Mouse (Mus musculus): ENCODE measurements around the gene Khdrbs1. TPM values are rescaled to one million over a fixed set of nuclear protein-coding genes. Genes with fewer than 3 reads are reported as not detected.
"Not testable (repeated sequence)": the region's sequence is repeated elsewhere in the genome, so short reads cannot be mapped to it uniquely, and the experiment has no call there.

The Khdrbs1 gene
- polyA plus RNA-seq, 1 experiment from 2014 or later = 33.9 TPM

DNA sequence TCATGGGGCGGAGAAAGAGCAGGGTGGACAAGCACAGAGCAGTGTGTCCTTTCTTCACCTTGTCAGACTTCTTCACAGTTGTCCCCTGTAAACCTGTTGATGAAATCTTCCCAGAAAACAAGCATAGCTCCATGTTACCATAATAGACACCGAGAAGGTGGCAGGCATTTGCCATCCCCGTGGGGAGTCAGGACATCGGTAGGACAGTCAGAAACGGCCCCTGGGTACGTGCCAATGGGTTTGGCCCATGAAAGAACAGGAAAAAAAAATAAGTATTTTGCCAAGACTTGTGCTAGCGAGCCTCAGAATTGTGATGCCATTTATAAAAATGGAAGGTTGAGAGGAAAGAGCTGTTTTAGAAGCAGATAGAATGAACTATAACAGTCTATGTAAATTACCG lies 25.7 kb upstream of the Khdrbs1 start:
- no peak for TF ChIP-seq CTCF (IDR thresholded peaks at IDR 0.05; ENCODE audit: low read depth)
- no peak overlapping the region for H3K9ac ChIP-seq (ENCODE audit: low read depth, low read length)
- H3K27me3 ChIP-seq (replicated peaks; ENCODE audit: control insufficient read depth, insufficient read depth, low read length) = no peaks in the 10 kb centered on the region
- no peak overlapping the region for H3K4me2 ChIP-seq (replicated peaks; ENCODE audit: low read depth)
- no peak for ATAC-seq
- H3K9me3 ChIP-seq (ENCODE audit: control insufficient read depth) = no peaks in the 10 kb centered on the region
- H3K4me1 ChIP-seq (replicated peaks; ENCODE audit: control insufficient read depth, insufficient read depth, low read length) = no peaks in the 10 kb centered on the region
- no peaks in the 10 kb centered on the region for H3K36me3 ChIP-seq (ENCODE audit: control insufficient read depth, insufficient read depth)
- 86% methylated on average over 8 of the region's 8 CpGs for WGBS
- no peak overlapping the region for H3K27ac ChIP-seq (ENCODE audit: low read depth, low read length)
- no peak overlapping the region for H3K4me3 ChIP-seq (ENCODE audit: low read depth, low read length)

DNA sequence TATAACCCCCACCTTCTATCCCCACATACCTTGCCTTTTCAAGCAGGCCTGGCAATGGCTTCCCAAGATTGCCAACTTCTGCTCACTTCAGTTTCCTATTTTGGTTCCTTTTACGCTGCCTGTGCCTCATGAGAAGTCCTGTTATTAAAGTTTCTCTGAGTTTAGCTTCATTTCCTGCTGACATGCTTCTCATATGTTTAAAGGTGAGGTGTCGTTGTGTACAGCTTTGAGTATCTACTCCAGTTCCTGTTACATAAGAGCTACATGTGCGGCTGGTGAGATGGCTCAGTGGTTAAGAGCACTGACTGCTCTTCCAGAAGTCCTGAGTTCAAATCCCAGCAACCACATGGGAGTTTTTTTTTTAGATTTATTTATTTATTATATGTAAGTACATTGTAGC lies 23.2 kb upstream of the Khdrbs1 start:
- WGBS = 79% methylated on average over 3 of the region's 3 CpGs
- Histone ChIP-seq H3K9me3 (ENCODE audit: control insufficient read depth) (no peaks in the 10 kb centered on the region), H3K36me3 (ENCODE audit: control insufficient read depth, insufficient read depth) (no peaks in the 10 kb centered on the region), H3K9ac (ENCODE audit: low read depth, low read length) (no peak overlapping the region), H3K4me3 (ENCODE audit: low read depth, low read length) (no peak overlapping the region), H3K4me2 (replicated peaks; ENCODE audit: low read depth) (no peak overlapping the region), H3K27ac (ENCODE audit: low read depth, low read length) (no peak overlapping the region), H3K4me1 (replicated peaks; ENCODE audit: control insufficient read depth, insufficient read depth, low read length) (no peaks in the 10 kb centered on the region), H3K27me3 (replicated peaks; ENCODE audit: control insufficient read depth, insufficient read depth, low read length) (no peaks in the 10 kb centered on the region)
- no peak for ATAC-seq
- TF ChIP-seq CTCF (IDR thresholded peaks at IDR 0.05; ENCODE audit: low read depth) = no peak

DNA sequence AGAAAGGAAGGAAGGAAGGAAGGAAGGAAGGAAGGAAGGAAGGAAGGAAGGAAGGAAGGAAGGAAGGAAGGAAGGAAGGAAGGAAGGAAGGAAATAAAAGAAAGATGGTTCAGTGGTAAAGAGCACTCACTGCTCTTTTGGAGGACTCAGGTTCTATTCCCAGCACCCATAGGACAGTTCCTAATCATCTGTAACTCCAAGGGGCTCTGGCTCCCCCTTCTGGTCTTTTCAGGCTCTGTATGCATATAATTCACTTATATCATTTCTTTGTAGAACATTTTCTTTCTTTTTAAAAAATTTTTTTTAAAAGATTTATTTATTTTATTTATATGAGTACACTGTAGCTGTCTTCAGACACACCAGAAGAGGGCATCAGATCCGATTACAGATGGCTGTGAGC lies 20.4 kb upstream of the Khdrbs1 start:
- H3K4me3 ChIP-seq (ENCODE audit: low read depth, low read length); H3K9me3 ChIP-seq (ENCODE audit: control insufficient read depth); H3K9ac ChIP-seq (ENCODE audit: low read depth, low read length); H3K4me2 ChIP-seq (replicated peaks; ENCODE audit: low read depth); H3K27ac ChIP-seq (ENCODE audit: low read depth, low read length); H3K4me1 ChIP-seq (replicated peaks; ENCODE audit: control insufficient read depth, insufficient read depth, low read length); H3K27me3 ChIP-seq (replicated peaks; ENCODE audit: control insufficient read depth, insufficient read depth, low read length); H3K36me3 ChIP-seq (ENCODE audit: control insufficient read depth, insufficient read depth); ATAC-seq: not testable (repeated sequence)
- peak; percentile 36 for TF ChIP-seq CTCF (IDR thresholded peaks at IDR 0.05; ENCODE audit: low read depth)
- WGBS = 94% methylated on average over 1 of the region's 1 CpGs

DNA sequence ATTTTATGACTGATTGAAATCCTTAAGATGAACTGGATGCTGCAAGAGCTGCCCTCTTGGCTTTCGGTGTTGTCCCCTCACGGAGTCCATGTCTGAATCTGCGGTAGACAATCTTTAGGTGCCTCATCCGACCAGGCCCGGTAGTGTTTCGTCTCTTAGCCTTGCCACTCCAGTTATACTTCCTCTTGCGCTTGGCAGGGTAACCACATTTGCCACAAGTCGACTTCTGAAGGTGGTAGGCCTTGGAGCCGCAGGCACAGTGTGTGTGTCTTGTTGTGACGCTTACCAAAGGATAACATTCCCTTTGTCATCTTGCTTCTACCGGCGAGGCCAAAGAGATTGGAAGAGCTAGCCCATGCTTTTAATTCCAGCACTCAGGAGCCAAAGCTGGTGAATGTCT lies 19.5 kb upstream of the Khdrbs1 start:
- H3K4me3 ChIP-seq (ENCODE audit: low read depth, low read length) = no peak overlapping the region
- no peak overlapping the region for H3K9ac ChIP-seq (ENCODE audit: low read depth, low read length)
- no peak overlapping the region for H3K4me2 ChIP-seq (replicated peaks; ENCODE audit: low read depth)
- no peak for TF ChIP-seq CTCF (IDR thresholded peaks at IDR 0.05; ENCODE audit: low read depth)
- ATAC-seq = no peak
- H3K4me1 ChIP-seq (replicated peaks; ENCODE audit: control insufficient read depth, insufficient read depth, low read length) = no peaks in the 10 kb centered on the region
- H3K27me3 ChIP-seq (replicated peaks; ENCODE audit: control insufficient read depth, insufficient read depth, low read length) = no peaks in the 10 kb centered on the region
- no peak overlapping the region for H3K27ac ChIP-seq (ENCODE audit: low read depth, low read length)
- no peaks in the 10 kb centered on the region for H3K9me3 ChIP-seq (ENCODE audit: control insufficient read depth)
- WGBS = 86% methylated on average over 12 of the region's 12 CpGs
- H3K36me3 ChIP-seq (ENCODE audit: control insufficient read depth, insufficient read depth) = no peaks in the 10 kb centered on the region

DNA sequence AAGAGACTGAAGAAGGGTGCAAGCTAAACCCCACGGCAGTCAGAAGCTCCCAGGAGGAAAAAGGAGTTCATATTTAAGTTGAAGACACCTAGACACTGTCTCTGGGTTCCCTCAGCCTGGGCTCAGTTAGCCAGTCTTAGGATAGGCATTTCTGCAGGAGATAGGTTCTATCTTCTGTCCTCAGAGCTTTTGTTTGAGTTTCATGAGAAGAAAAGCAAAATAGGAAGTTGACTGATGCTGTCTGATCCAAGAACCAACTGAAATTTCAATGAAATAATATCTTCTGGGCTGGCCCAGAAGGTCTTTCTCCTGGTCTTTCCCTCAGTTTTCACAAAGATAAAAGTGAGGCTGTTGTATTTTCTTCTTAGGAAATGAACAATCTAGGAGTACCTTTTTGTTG lies 13.4 kb upstream of the Khdrbs1 start:
- Histone ChIP-seq H3K4me1 (replicated peaks; ENCODE audit: control insufficient read depth, insufficient read depth, low read length) (no peaks in the 10 kb centered on the region), H3K9me3 (ENCODE audit: control insufficient read depth) (no peaks in the 10 kb centered on the region), H3K4me3 (ENCODE audit: low read depth, low read length) (no peak overlapping the region), H3K27ac (ENCODE audit: low read depth, low read length) (no peak overlapping the region), H3K9ac (ENCODE audit: low read depth, low read length) (no peak overlapping the region), H3K36me3 (ENCODE audit: control insufficient read depth, insufficient read depth) (no peaks in the 10 kb centered on the region), H3K4me2 (replicated peaks; ENCODE audit: low read depth) (no peak overlapping the region), H3K27me3 (replicated peaks; ENCODE audit: control insufficient read depth, insufficient read depth, low read length) (no peaks in the 10 kb centered on the region)
- no peak for ATAC-seq
- whole genome bisulfite sequencing = 73% methylated on average over 1 of the region's 1 CpGs
- TF ChIP-seq CTCF (IDR thresholded peaks at IDR 0.05; ENCODE audit: low read depth) = no peak

DNA sequence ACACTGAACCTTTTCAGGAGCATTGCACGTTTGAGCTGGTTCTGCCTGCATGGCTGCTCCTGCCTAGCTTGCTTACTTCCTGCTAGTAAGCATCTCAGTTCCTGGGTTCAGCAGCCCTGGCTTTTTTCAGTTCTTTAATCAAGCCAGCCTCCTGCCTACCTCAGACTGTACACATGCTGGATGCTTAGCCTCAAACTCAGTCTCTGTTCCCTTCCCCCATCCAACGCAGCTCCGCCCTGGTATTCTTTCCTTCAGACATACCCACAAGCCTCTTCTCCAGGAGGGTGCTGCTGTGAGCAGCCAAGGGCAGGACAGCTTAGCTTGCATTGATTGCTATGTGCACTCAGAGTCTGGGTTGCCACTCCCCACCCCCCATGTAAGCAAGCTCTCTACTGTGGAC lies 12.6 kb upstream of the Khdrbs1 start:
- Histone ChIP-seq H3K27me3 (replicated peaks; ENCODE audit: control insufficient read depth, insufficient read depth, low read length) (no peaks in the 10 kb centered on the region), H3K4me2 (replicated peaks; ENCODE audit: low read depth) (no peak overlapping the region), H3K4me3 (ENCODE audit: low read depth, low read length) (no peak overlapping the region), H3K27ac (ENCODE audit: low read depth, low read length) (no peak overlapping the region), H3K9me3 (ENCODE audit: control insufficient read depth) (no peaks in the 10 kb centered on the region), H3K36me3 (ENCODE audit: control insufficient read depth, insufficient read depth) (no peaks in the 10 kb centered on the region), H3K4me1 (replicated peaks; ENCODE audit: control insufficient read depth, insufficient read depth, low read length) (no peaks in the 10 kb centered on the region), H3K9ac (ENCODE audit: low read depth, low read length) (no peak overlapping the region)
- 51% methylated on average over 3 of the region's 3 CpGs for WGBS
- TF ChIP-seq CTCF (IDR thresholded peaks at IDR 0.05; ENCODE audit: low read depth) = no peak
- ATAC-seq = no peak

DNA sequence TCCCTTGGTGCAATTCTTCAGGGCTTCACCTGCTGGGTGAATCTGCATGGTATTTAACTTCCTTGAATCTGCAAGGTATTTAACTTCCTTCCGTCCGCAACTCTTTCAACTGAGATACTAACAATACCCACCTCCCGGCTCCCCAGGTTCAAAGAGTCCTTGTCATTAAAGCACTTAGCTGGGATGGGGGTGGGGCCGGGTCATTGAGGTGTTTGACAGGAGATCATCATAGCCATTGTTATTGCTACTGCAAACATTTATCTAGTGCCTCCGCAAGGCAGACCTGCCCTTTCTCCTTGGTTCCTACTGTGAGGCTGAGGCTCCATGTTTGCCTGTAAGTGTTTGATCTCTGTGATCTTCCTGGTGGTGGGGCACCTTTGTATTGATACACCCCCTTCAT lies 8.3 kb upstream of the Khdrbs1 start:
- no peak overlapping the region for H3K4me3 ChIP-seq (ENCODE audit: low read depth, low read length)
- no peaks in the 10 kb centered on the region for H3K36me3 ChIP-seq (ENCODE audit: control insufficient read depth, insufficient read depth)
- no peak overlapping the region for H3K9ac ChIP-seq (ENCODE audit: low read depth, low read length)
- TF ChIP-seq CTCF (IDR thresholded peaks at IDR 0.05; ENCODE audit: low read depth) = no peak
- WGBS = 27% methylated on average over 5 of the region's 5 CpGs
- H3K4me2 ChIP-seq (replicated peaks; ENCODE audit: low read depth) = 0 out of 2 replicates have a peak overlapping the region, but pooled peaks have one; percentile 6
- ATAC-seq = peak; percentile 58
- no peak overlapping the region for H3K27ac ChIP-seq (ENCODE audit: low read depth, low read length)
- H3K9me3 ChIP-seq (ENCODE audit: control insufficient read depth) = no peaks in the 10 kb centered on the region
- no peaks in the 10 kb centered on the region for H3K4me1 ChIP-seq (replicated peaks; ENCODE audit: control insufficient read depth, insufficient read depth, low read length)
- H3K27me3 ChIP-seq (replicated peaks; ENCODE audit: control insufficient read depth, insufficient read depth, low read length) = no peaks in the 10 kb centered on the region
